Mouse (Mus musculus) heart, postnatal 4 days (tissue): ENCODE measurements around the gene Gm5797. TPM values are rescaled to one million over a fixed set of nuclear protein-coding genes. Genes with fewer than 3 reads are reported as not detected.
A peak's percentile ranks its signal among the peaks of the same experiment; 100 is the strongest.
"Not testable (repeated sequence)": the region's sequence is repeated elsewhere in the genome, so short reads cannot be mapped to it uniquely, and the experiment has no call there.

Experiments used
- DNase-seq: peaks from one replicate; pipeline ENCODE4 v3.0.0; 2021
- total RNA-seq, 2 experiments: library from RNA; stranded (reverse); gene quantifications; 2 replicates each; pipeline ENCODE4 v1.2.3; 2021

Gene Gm5797
- total RNA-seq = not detected

DNA sequence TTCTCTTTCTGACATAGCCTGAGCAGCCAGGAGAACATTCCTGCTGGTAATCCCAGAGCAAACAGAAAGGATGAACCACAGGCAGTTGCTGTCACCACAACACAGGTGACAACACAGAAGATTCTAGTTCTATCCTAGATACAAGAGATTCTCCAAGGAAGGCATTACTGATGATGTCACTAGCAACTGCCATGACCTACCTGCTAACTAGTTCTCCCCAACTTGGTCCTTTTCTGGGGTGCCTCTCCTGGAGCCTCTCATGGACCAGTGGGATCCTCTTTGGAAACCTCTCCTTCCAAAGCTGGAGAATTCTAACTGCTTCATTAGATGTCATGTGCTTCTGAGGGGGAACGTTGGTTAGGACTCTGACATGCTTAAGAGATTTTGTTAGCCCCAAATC lies at the start of gene Gm5797:
Gene Gm5797, minus strand, starts transcription at position 101 of the 400 bp plus-strand sequence.
- DNase-seq = not testable (repeated sequence)

DNA sequence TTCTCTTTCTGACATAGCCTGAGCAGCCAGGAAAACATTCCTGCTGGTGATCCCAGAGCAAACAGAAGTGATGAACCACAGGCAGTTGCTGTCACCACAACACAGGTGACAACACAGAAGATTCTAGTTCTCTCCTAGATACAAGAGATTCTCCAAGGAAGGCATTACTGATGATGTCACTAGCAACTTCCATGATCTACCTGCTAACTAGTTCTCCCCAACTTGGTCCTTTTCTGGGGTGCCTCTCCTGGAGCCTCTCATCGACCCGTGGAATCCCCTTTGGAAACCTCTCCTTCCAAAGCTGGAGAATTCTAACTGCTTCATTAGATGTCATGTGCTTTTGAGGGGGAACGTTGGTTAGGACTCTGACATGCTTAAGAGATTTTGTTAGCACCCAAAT lies 32.8 kb upstream of the Gm5797 start, which contains the start of gene Gm8374:
Gene Gm8374, minus strand, starts transcription at position 101 of the 400 bp plus-strand sequence.
- DNase-seq = not testable (repeated sequence)

DNA sequence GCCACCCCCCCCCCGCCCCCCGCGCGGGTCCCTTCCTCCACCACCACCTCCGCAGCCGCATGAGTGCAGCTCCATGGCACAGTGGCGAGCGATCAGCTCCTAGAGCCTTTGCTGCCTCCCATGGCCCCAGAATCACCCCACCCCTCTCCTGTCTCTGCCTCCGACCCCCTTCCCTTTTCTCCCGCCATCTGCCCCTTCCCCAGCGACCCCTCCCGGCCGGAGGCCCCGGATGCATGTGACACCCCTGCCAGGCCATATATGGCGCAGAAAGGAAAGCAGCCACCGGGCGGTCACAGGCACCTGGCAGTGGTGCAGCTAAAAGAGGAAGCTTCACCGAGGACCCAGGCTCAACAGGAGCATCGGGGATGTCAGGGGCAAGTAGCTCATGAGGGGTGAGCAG lies 17.1 kb downstream of the Gm5797 start:
- peak; percentile 6 for DNase-seq

DNA sequence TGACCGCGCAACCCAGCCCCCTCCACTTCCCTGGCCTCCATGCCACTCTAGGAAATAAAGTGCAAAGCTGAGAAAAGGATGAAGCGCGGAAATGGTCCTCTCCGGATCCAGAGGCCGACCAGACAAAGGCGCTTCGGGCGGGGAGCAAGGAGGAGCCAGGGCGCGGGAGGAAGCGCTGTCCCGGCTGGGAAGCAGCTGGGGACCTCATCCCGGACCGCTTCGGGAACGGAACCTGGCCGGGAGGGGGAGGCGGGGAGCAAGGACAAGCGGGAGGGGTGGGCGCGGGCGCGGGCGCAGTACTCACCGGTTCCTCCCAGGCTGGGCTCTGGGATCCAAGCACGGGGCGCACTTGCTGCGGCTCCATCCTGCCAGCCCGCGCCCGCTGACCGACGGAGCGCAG lies 17.5 kb downstream of the Gm5797 start, which contains the start of gene Gm3739:
Gene Gm3739, minus strand, starts transcription at position 389 of the 400 bp plus-strand sequence.
- peak; percentile 22 for DNase-seq

Other genes with a start within 250 kb of the Gm5797 start
- gene Gm3696, start 231.8 kb downstream of the Gm5797 start, total RNA-seq = 1 to 10 TPM in 1 of 2 experiments, under 1 TPM in 1; 0.23 to 1.5 TPM
- not detected for gene Gm6676, start 207.0 kb downstream of the Gm5797 start, total RNA-seq
- under 1 TPM; 0.34 to 0.43 TPM for gene Gm3512, start 157.9 kb downstream of the Gm5797 start, total RNA-seq
- not detected for gene Gm16434, start 137.9 kb downstream of the Gm5797 start, total RNA-seq
- gene Gm3727, start 67.7 kb downstream of the Gm5797 start, total RNA-seq = not detected
- under 1 TPM; 0.52 to 0.54 TPM for gene Gm3739, start 17.3 kb downstream of the Gm5797 start, total RNA-seq
- not detected for gene Gm8374, start 32.7 kb upstream of the Gm5797 start, total RNA-seq
- under 1 TPM in 1 of 2 experiments, not detected in 1; 0.29 TPM for gene Gm3755, start 118.5 kb upstream of the Gm5797 start, total RNA-seq
- gene Gm3752, start 151.4 kb upstream of the Gm5797 start, total RNA-seq = under 1 TPM; 0.21 to 0.25 TPM
- gene Gm3558, start 236.2 kb upstream of the Gm5797 start, total RNA-seq = 1 to 10 TPM; 3.8 to 5.9 TPM